Mouse (Mus musculus): ENCODE results near the gene C2cd4a.

Gene C2cd4a

GRCm38 (mm10) chr9:67792405-67792804 lies 39.7 kb downstream of the C2cd4a start:
- no peak for DNase-seq (ENCODE audit: low read depth, low spot score)

DNA sequence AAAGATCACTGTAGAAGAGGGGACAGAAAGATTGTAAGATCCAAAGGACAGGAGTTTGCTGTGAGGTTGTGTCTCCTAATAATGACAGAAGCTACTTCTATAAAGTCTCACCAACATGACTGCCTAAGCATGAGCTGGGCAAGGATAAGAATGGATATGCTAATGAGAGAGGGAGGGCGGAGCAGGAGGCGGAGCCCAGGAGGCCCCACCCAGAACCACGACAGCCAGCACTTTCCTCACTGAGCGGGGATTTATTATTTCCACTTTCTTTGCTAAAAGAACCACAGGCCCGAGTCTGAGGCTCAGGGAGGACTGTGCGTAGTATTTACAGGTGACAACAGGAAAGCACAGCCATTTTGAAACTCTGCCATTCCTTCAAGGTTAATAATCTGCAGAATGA lies 44.5 kb downstream of the C2cd4a start:
- DNase-seq (ENCODE audit: low read depth, low spot score): peak; percentile 60

GRCm38 (mm10) chr9:67786311-67786710 lies 45.8 kb downstream of the C2cd4a start:
- DNase-seq (ENCODE audit: low read depth, low spot score): no peak

- peak; percentile 52 for DNase-seq (ENCODE audit: low read depth, low spot score)
Measured at GRCm38 (mm10) chr9:67783925-67784324, 48.2 kb downstream of the C2cd4a start.

- DNase-seq (ENCODE audit: low read depth, low spot score): no peak
Measured at GRCm38 (mm10) chr9:67783464-67783863, 48.7 kb downstream of the C2cd4a start.

DNA sequence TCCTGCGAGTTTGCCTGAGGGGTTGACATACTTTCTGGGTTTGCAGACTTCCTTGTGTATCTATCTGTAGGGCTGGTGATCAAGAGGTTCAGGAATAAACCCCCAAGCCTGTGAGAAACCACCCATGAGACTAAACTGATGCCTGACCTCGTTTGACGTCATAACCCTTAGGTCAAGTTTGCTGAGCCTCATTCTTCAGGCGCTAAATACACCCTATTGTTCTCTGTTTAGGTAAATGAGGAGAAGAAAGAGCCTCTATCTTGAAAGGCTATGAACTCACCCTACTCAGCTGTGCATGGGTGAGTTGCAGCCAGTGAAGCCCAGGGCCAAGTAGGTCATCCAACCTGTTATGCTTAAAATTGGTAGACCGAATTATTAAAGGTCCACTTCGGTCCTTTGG lies 49.3 kb downstream of the C2cd4a start:
- no peak for DNase-seq (ENCODE audit: low read depth, low spot score)

Measured in R1 (cell line).